Mouse (Mus musculus) megakaryocyte, adult 5-6 weeks (primary cell): ENCODE results near the gene Rbfox3. TPM values are rescaled to one million over a fixed set of nuclear protein-coding genes. Genes with fewer than 3 reads are reported as not detected.

ENCODE experiments used
- ATAC-seq: 2 replicates; pipeline ENCODE4 v1.8.0; 2016; ENCODE audit warnings: mild to moderate bottlenecking, inconsistent platforms; ENCODE audit not compliant: poor library complexity, severe bottlenecking
- total RNA-seq, 2 experiments: library from RNA; stranded (forward) in 1 of 2; stranded (reverse) in 1 of 2; fragments of 153-499, 151-499 nt in 1 of 2; fragments of 221-1000, 200-1000 nt in 1 of 2; gene quantifications; 2 replicates each; pipeline versions ENCODE4 v1.2.3 to v1.2.4; 2015 to 2017

The Rbfox3 gene
- total RNA-seq, 2 experiments from 2014 or later, result not detected

GRCm38 (mm10) chr11:118731655-118732054, 179.7 kb downstream of the Rbfox3 start:
- ATAC-seq, result no peak

GRCm38 (mm10) chr11:118729373-118729772, 182.0 kb downstream of the Rbfox3 start:
- ATAC-seq, result no peak

GRCm38 (mm10) chr11:118728797-118729196, 182.6 kb downstream of the Rbfox3 start:
- ATAC-seq, result no peak

GRCm38 (mm10) chr11:118728083-118728551, 183.3 kb downstream of the Rbfox3 start:
- ATAC-seq, result no peak

- no peak for ATAC-seq
These were observed 185.0 kb downstream of the Rbfox3 start for GRCm38 (mm10) chr11:118726430-118726829.

- ATAC-seq, result no peak
These were observed 187.0 kb downstream of the Rbfox3 start for GRCm38 (mm10) chr11:118724423-118724822.

GRCm38 (mm10) chr11:118723166-118723565, 188.2 kb downstream of the Rbfox3 start:
- ATAC-seq, result no peak

GRCm38 (mm10) chr11:118721898-118722297, 189.5 kb downstream of the Rbfox3 start:
- ATAC-seq, result no peak

GRCm38 (mm10) chr11:118714601-118715524, 196.5 kb downstream of the Rbfox3 start:
- ATAC-seq, result no peak

- ATAC-seq, result no peak
These were observed 198.6 kb downstream of the Rbfox3 start for GRCm38 (mm10) chr11:118712761-118713160.

GRCm38 (mm10) chr11:118712058-118712457, 199.3 kb downstream of the Rbfox3 start:
- no peak for ATAC-seq

GRCm38 (mm10) chr11:118710035-118710434, 201.4 kb downstream of the Rbfox3 start:
- no peak for ATAC-seq

GRCm38 (mm10) chr11:118696226-118696930, 215.0 kb downstream of the Rbfox3 start:
- ATAC-seq, result no peak

GRCm38 (mm10) chr11:118693276-118693675, 218.1 kb downstream of the Rbfox3 start:
- no peak for ATAC-seq

- ATAC-seq, result no peak
These were observed 221.1 kb downstream of the Rbfox3 start for GRCm38 (mm10) chr11:118690262-118690661.

GRCm38 (mm10) chr11:118685397-118685796, 226.0 kb downstream of the Rbfox3 start:
- no peak for ATAC-seq

GRCm38 (mm10) chr11:118684665-118685064, 226.7 kb downstream of the Rbfox3 start:
- ATAC-seq, result no peak

GRCm38 (mm10) chr11:118680699-118681098, 230.7 kb downstream of the Rbfox3 start:
- no peak for ATAC-seq

GRCm38 (mm10) chr11:118679736-118680410, 231.5 kb downstream of the Rbfox3 start:
- no peak for ATAC-seq

GRCm38 (mm10) chr11:118678515-118679104, 232.8 kb downstream of the Rbfox3 start:
- no peak for ATAC-seq

GRCm38 (mm10) chr11:118677277-118677676, 234.1 kb downstream of the Rbfox3 start:
- no peak for ATAC-seq
